Mouse (Mus musculus) spleen, adult 2 months (tissue): ENCODE measurements around the gene Hsf2bp. TPM values are rescaled to one million over a fixed set of nuclear protein-coding genes. Genes with fewer than 3 reads are reported as not detected.

Source experiments
- DNase-seq, 2 experiments: peaks; one replicate each; pipeline versions ENCODE4 v3.0.0 to v3.0.0-alpha.2; 2012 to 2021; ENCODE audit warnings: low spot score in 2 of 2, low read depth in 1 of 2
- H3K27ac ChIP-seq: fragments of 200-500 bp; 2 replicates; pipeline ENCODE4 v1.5.1; 2012; ENCODE audit warnings: low read length, inconsistent platforms; ENCODE audit not compliant: insufficient read depth
- H3K27me3 ChIP-seq: fragments of 200-500 bp; 2 replicates; pipeline ENCODE4 v1.6.1; 2012; ENCODE audit warnings: mild to moderate bottlenecking, moderate library complexity, low read length, inconsistent platforms; ENCODE audit not compliant: control insufficient read depth, insufficient read depth
- H3K36me3 ChIP-seq: fragments of 200-500 bp; 2 replicates; pipeline ENCODE4 v1.6.1; 2012; ENCODE audit warnings: mild to moderate bottlenecking, low read length, inconsistent platforms; ENCODE audit not compliant: control insufficient read depth, insufficient read depth
- H3K4me1 ChIP-seq: fragments of 200-500 bp; 2 replicates; pipeline ENCODE4 v1.6.1; 2011; ENCODE audit warnings: inconsistent platforms; ENCODE audit not compliant: control insufficient read depth, insufficient read depth, insufficient read length
- H3K4me3 ChIP-seq: fragments of 200-500 bp; 2 replicates; pipeline ENCODE4 v1.5.1; 2011; ENCODE audit warnings: mild to moderate bottlenecking, inconsistent platforms; ENCODE audit not compliant: insufficient read depth, insufficient read length; ENCODE audit errors: extremely low read depth
- CTCF ChIP-seq: fragments of 200-500 bp; IDR thresholded peaks from 2 replicates; pipeline ENCODE4 v1.5.1; 2011; ENCODE audit warnings: mild to moderate bottlenecking, inconsistent platforms; ENCODE audit not compliant: insufficient read depth, insufficient read length, insufficient replicate concordance; ENCODE audit errors: extremely low read depth
- POLR2A ChIP-seq: fragments of 200-500 bp; IDR thresholded peaks from 2 replicates; pipeline ENCODE4 v1.6.1; 2011; ENCODE audit warnings: low read depth, low read length, inconsistent platforms
- WGBS: fragments of 180-500 bp; shearing (Covaris S2); methylation state at CpG from one replicate; pipeline ENCODE4 v1.1.7; 2018; 5-methylcytosine and 5-hydroxymethylcytosine counted together
- polyA plus RNA-seq: library from polyadenylated mRNA; depleted of rRNA; stranded (reverse); fragments of >200 nt; gene quantifications from 2 replicates; pipeline ENCODE4 v1.2.3, GENCODE M21; 2012

Gene Hsf2bp
- polyA plus RNA-seq, 1 experiment = 0.15 TPM

GRCm38 (mm10) chr17:31923310-31923970 lies 112.7 kb downstream of the Hsf2bp start:
- WGBS = 72% methylated on average over 7 of the region's 7 CpGs
- Histone ChIP-seq H3K4me1 (no peaks in the 10 kb centered on the region), H3K4me3 (no peak overlapping the region), H3K27ac (no peak overlapping the region), H3K36me3 (no peaks in the 10 kb centered on the region), H3K27me3 (no peaks in the 10 kb centered on the region)
- no peak for DNase-seq
- TF ChIP-seq CTCF (no peak), POLR2A (no peak)

- no peaks in the 10 kb centered on the region for H3K36me3 ChIP-seq
- TF ChIP-seq POLR2A = no peak
- no peak for TF ChIP-seq CTCF
- no peak overlapping the region for H3K27ac ChIP-seq
- no peaks in the 10 kb centered on the region for H3K4me1 ChIP-seq
- H3K27me3 ChIP-seq = no peaks in the 10 kb centered on the region
- no peak for DNase-seq
- WGBS = 73% methylated on average over 9 of the region's 9 CpGs
- H3K4me3 ChIP-seq = no peak overlapping the region
These were observed 115.5 kb downstream of the Hsf2bp start for GRCm38 (mm10) chr17:31920589-31921190.

GRCm38 (mm10) chr17:31919599-31919998 lies 116.5 kb downstream of the Hsf2bp start:
- no peak for TF ChIP-seq POLR2A
- Histone ChIP-seq H3K27ac (no peak overlapping the region), H3K4me1 (no peaks in the 10 kb centered on the region), H3K27me3 (no peaks in the 10 kb centered on the region), H3K4me3 (no peak overlapping the region), H3K36me3 (no peaks in the 10 kb centered on the region)
- WGBS = 85% methylated on average over 7 of the region's 7 CpGs
- DNase-seq = no peak

GRCm38 (mm10) chr17:31918374-31918773 lies 117.8 kb downstream of the Hsf2bp start:
- no peak for DNase-seq
- Histone ChIP-seq H3K27ac (no peak overlapping the region), H3K4me1 (no peaks in the 10 kb centered on the region), H3K36me3 (no peaks in the 10 kb centered on the region), H3K4me3 (no peak overlapping the region), H3K27me3 (no peaks in the 10 kb centered on the region)
- 91% methylated on average over 8 of the region's 8 CpGs for WGBS
- TF ChIP-seq CTCF = no peak
- no peak for TF ChIP-seq POLR2A

- WGBS = 78% methylated on average over 6 of the region's 6 CpGs
- Histone ChIP-seq H3K36me3 (no peaks in the 10 kb centered on the region), H3K4me3 (no peak overlapping the region), H3K4me1 (no peaks in the 10 kb centered on the region), H3K27ac (no peak overlapping the region), H3K27me3 (no peaks in the 10 kb centered on the region)
- DNase-seq = no peak
- no peak for TF ChIP-seq CTCF
- no peak for TF ChIP-seq POLR2A
These were observed 119.7 kb downstream of the Hsf2bp start for GRCm38 (mm10) chr17:31916461-31916775.

- Histone ChIP-seq H3K27me3 (no peaks in the 10 kb centered on the region), H3K4me3 (no peak overlapping the region), H3K27ac (no peak overlapping the region), H3K4me1 (no peaks in the 10 kb centered on the region), H3K36me3 (no peaks in the 10 kb centered on the region)
- 90% methylated on average over 18 of the region's 18 CpGs for whole genome bisulfite sequencing
- no peak for DNase-seq
- TF ChIP-seq CTCF (no peak), POLR2A (no peak)
These were observed 120.2 kb downstream of the Hsf2bp start for GRCm38 (mm10) chr17:31915756-31916460.

- WGBS = 87% methylated on average over 5 of the region's 5 CpGs
- no peaks in the 10 kb centered on the region for H3K36me3 ChIP-seq
These were observed 121.8 kb downstream of the Hsf2bp start for GRCm38 (mm10) chr17:31914323-31914722.

More at GRCm38 (mm10) chr17:31914323-31914722, 121.8 kb downstream of the Hsf2bp start:
- no peak overlapping the region for H3K27ac ChIP-seq
- no peaks in the 10 kb centered on the region for H3K4me1 ChIP-seq
- no peak for TF ChIP-seq CTCF
- no peak for TF ChIP-seq POLR2A
- no peaks in the 10 kb centered on the region for H3K27me3 ChIP-seq
- no peak overlapping the region for H3K4me3 ChIP-seq
- DNase-seq = no peak
